Mouse (Mus musculus) NIH3T3 (cell line): Measurements from ENCODE around the gene Traf7.

ENCODE experiments used
- DNase-seq: peaks from one replicate; pipeline ENCODE4 v3.0.0-alpha.2; 2012; ENCODE audit warnings: low read depth

Gene Traf7

DNA sequence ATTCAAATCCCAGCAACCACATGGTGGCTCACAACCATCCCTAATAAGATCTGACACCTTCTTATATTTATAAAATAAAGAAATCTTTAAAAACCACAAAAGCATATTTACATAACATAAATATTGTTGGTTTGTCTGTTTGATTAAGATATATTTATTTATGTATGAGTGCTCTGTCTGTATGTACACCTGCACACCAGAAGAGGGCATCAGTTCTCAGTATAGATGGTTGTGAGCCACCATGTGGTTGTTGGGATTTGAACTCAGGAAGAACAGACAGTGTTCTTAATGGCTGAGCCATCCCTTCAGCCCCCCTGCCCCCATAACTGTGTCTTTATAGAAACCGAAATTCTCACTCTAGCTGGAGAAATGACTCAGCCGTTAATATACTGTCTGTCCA, 17.5 kb upstream of the Traf7 start:
- no peak for DNase-seq

DNA sequence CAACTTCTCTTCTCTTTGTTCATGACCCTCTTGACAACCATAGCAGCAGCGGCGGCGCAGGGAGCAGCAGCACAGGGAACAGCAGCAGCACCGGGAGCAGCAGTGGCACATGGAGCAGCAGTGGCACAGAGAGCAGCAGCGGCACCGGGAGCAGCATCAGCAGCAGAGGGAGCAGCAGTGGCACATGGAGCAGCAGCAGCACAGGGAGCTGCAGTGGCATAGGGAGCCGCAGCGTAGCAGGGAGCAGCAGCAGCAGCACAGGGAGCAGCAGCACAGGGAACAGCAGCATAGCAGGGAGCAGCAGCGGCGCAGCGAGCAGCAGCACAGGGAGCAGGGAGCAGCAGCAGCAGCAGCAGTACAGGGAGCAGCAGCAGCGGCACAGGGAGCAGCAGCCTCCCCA, 16.9 kb upstream of the Traf7 start:
- DNase-seq, result no peak

DNA sequence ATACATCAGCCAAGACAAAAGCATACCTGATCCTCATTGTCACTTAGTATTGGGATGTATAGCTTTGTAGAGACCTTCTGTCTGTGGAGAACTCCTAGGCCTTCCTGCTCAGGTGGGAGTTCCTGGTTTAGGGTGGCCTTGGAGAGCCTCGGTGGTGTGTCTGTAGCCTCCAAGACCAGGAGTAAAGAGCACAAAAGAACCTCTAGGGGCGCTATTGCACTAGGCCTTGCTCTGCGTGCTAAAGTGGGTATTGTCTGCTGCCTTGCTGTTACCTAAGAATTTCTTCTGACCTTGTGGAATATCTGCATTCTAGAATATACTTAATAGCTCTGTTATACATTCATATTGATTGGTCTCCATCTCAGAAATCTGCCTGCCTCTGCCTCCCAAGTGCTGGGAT, 12.6 kb upstream of the Traf7 start:
- peak; percentile 81 for DNase-seq

GRCm38 (mm10) chr17:24538950-24539349, 11.2 kb upstream of the Traf7 start:
- DNase-seq, result peak; percentile 80

DNA sequence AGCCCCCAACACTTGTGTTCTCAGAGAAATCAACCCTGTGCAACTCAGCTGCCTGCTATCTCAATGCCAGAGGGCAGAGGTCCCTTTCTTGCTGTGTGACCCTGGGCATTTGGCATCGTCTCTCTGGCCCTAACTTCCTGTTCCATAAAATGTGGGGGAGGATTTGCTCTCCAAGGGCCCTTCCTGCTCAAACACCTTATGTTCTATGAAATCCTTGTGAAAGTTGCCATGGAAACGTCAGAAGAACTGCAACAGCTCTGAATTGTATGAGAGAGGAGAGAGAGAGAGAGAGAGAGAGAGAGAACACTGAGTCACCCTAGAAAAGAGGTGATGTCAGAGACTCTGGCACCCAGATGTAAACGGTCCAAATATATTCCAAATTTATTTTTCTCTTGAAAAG, 9.8 kb upstream of the Traf7 start:
- peak; percentile 45 for DNase-seq

GRCm38 (mm10) chr17:24535300-24535699, 7.6 kb upstream of the Traf7 start:
- no peak for DNase-seq

GRCm38 (mm10) chr17:24534160-24534718, 6.5 kb upstream of the Traf7 start, which contains the start of gene Rab26:
Rab26 (minus strand) TSS chr17:24534210.
- no peak for DNase-seq

DNA sequence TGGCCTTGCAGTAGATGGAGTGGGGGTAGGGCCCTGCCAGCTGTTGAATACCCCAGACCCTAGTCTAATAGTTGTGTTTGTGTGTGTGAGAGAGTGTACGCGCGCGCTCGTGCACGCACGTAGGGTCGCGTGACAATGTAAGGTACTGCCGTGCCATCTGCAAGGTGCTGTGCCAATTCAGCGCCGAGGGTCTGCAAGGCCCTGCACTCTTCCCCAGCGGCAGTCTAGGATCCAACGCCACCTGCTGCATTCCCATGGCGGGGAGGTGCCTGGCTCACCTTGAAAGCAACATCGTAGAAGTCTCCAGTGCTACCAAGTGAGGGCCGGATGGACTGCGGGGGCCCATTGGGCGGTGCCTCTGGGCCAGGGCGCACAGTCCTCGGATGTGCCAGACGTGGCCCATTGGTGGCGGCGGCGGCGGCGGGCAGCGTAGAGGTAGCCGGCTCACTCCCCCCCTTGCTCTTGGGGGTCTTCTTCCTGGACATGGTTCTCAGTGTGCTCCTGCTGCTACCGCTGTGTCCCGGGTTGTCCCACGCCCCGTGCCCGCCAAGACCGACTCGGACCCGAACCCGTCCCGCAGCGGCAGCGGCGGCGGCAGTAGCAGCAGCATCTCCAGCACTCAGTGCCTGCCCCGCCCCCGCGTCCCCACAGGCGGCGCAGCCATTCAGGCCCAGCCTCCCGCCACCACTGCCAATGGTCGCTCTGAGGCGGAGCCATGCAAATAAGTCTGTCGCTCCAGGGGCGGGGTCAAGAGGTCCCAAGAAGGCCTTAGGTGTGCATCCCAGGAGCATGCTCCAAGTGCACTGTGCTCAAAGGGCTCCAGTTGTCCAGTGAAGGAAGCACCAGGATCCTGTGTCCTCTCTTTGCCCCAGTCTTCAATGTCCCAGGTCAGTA, 5.6 kb upstream of the Traf7 start:
- DNase-seq, result no peak

DNA sequence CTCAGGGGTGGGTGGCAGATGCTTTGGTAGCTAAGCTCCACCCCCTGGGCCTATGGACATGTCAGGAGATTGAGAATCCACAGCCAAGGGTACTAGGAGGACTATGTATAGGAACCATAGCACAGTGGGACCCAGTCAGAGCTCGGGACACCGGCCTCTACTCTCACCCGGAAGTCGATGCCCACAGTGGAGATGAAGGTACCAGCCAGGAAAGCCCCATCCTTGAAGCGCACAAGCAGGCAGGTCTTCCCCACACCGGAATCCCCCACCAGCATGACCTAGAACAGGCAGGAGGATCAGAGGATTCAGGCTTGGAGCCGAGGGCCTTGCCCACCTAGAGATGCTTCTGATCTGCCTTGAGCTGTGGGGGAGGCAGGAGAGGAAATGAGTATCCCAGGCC, 4.3 kb upstream of the Traf7 start:
- DNase-seq, result no peak

- no peak for DNase-seq
These were observed 3.3 kb upstream of the Traf7 start for GRCm38 (mm10) chr17:24531064-24531463.

DNA sequence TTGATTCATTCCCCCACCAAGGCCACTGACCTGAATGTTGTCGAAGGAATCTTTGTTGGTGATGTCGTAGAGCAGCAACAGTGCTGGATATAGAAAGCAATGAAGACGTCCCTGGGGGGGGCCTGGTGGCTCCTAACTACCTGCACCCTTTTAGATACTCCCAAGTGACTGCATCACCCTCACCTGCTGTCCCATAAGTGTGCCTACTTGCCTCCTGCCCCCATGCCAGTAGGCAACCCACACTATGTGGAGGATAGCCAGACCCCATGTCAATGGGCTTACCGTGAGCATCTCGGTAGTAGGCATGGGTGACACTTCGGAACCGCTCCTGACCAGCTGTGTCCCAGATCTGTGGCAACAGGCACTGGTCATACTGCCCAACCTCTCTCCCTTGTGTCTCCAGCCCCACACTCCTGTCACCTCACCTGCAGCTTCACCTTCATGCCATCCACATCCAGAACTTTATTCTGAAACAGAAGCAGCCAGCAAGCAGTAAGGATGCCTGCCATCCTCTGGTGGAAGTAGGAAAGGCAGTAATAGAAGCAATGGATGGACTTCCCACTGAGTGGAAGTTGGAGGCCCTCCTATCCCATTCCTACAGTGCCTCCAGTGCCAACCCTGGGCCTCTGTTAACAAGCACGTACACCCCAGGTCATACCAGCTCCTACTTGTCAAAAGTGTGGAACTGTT, 2.8 kb upstream of the Traf7 start:
- peak; percentile 61 for DNase-seq

GRCm38 (mm10) chr17:24529883-24530282, 2.1 kb upstream of the Traf7 start:
- peak; percentile 17 for DNase-seq

GRCm38 (mm10) chr17:24529007-24529451, 1.3 kb upstream of the Traf7 start:
- DNase-seq, result peak; percentile 87

DNA sequence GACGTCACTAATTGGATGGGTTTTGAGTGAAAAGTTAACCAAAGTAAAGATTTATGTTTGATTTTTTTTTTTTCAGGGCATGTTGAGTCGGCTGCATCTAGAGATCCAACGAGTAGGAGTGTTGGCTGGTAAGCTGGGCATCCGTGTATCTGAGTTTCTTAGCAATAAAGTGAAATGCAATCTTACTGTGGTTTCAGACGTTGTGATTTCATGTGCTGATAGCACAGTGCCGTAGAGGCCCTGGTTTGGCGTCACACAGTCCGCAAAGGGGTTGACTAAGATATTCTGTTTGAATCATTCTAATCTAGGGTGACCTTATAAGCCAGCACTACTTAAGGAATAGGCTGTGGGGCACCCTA, 801 bp upstream of the Traf7 start:
- peak; percentile 46 for DNase-seq

GRCm38 (mm10) chr17:24527315-24527714, 423 bp downstream of the Traf7 start:
- peak; percentile 83 for DNase-seq

DNA sequence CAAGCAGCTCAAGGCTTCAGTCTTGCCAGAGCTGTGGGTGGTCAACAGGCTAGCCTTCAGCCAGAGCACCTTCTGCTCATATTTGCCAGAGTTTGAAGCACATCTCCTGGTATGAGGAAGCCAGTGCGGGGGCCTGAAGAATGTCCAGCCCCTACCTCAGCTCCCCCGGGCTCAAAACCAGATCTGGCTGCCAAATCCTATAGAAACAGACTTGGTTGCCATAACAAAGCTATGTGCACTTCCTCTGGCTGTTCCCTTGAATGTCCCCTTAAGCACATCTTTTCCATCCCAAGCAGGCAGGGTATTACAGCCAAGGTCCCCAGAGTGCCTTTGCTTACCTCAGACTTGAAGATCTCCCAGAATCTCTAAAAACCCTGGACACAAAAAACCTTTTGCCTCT, 3.0 kb downstream of the Traf7 start:
- peak; percentile 22 for DNase-seq

- DNase-seq, result no peak
These were observed 7.3 kb downstream of the Traf7 start for GRCm38 (mm10) chr17:24520450-24520849.

- no peak for DNase-seq
These were observed 13.2 kb downstream of the Traf7 start for GRCm38 (mm10) chr17:24514270-24515257.

- peak; percentile 72 for DNase-seq
These were observed 14.1 kb downstream of the Traf7 start for GRCm38 (mm10) chr17:24513609-24514008.

DNA sequence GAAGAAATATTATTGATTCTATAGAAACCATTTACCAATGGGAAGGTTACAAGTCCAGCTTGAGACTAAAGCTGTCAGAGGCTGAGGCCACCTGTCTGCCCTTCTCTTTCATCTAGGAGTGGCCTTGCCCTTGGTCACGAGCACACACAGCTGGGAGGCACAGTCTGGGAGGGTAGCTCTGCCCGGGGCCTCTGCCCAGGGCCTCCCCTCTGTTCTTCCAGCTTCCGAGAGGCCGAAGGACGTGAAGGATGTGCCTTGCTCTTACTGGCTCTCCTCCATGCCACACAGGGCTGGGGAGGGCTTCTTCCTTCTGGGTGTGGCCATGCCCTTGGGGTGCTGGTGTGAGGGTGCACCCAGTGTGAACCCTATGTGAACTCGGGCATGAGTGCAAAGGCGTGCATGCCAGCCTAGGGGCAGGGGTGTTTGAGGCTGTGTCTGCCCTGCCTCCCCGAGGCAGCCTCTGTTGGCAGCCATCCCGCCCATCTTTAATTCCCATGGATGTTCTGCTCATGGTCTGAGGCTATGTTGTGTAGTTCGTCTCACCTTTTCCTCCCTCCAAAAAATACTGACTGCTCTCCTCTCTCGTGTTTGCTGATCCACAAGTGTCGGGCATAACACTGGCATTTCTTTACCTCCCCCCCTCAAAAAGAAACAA, 19.8 kb downstream of the Traf7 start:
- no peak for DNase-seq

DNA sequence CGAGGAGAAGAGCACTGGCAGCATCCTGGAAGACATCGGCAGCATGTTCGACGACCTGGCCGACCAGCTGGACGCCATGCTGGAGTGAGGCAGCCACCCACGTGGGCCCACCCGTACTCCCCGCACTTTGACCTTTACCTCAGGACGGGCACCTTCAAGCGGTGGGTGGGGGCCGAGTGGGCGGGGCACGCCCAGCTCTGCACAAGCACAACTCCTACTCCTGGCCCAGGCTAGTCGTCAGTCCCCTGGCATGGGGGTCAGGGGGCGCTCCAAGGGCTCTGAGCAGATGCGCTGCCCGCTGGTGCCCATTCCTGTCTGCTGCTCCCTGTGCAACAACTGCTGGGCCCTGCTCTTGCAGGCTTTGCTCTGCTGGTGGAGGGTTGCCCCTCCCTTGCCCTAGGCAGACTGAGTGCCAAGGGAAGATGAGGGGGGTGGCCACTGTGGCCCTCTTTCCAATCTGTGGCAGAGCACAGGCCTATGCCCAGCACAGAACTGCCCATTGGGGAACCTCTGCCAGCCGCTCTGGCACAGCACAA, 20.5 kb downstream of the Traf7 start:
- DNase-seq, result no peak
